Mouse (Mus musculus) megakaryocyte-erythroid progenitor cell, adult 5 weeks (primary cell): ENCODE results near the gene Fbxo39. TPM values are rescaled to one million over a fixed set of nuclear protein-coding genes. Genes with fewer than 3 reads are reported as not detected.

ENCODE experiments used
- polyA plus RNA-seq: library from polyadenylated mRNA; stranded (reverse); fragments of >175 nt; gene quantifications from 2 replicates; pipeline ENCODE4 v1.2.3, GENCODE M21; 2012

Fbxo39 gene
- polyA plus RNA-seq, result not detected in 2 replicates

GRCm38 (mm10) chr11:72314151-72314895, at the start of gene Fbxo39:
Gene Fbxo39, plus strand, starts transcription at chr11:72314444.

DNA sequence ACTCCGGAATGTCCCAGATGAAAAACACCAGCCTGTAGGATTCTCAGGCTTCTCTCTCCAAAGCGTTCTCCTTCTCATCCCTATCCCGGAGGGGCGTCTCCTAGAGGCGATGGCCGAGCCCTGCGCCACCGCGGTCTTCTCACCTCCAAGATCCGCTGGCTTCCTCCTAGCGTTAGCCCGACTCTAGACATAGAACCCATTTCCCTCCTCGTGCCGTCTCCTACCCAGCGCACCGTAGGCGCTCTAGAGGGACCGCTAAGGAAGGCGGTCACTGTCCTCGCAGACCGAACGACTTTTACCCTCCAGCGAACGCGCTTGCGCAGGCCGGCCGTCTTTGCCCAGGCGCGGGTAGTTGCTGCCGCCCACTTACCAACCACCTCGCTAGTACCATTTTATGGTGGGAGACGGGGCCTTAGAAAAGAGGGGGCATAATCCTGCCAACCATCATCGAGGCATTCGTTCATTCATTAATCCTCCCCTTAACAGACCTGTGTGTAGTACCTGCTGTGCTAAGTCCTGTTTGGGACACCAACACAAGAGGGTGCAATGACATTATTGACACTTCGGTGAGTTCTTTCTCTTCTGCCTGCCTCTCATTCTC, 47.2 kb upstream of the Fbxo39 start, which contains the start of gene Slc13a5:
Gene Slc13a5 (minus strand): TSS at position 263 of the 601 bp plus-strand sequence.

GRCm38 (mm10) chr11:72301334-72301733, 12.9 kb upstream of the Fbxo39 start, which contains the start of gene Xaf1:
Gene Xaf1, plus strand, starts transcription at chr11:72301629.

GRCm38 (mm10) chr11:72362347-72362741, 48.1 kb downstream of the Fbxo39 start, which contains the start of gene Tekt1:
Gene Tekt1, minus strand, starts transcription at chr11:72362442.

Other genes with a start within 250 kb of the Fbxo39 start
- not detected in 2 replicates for gene Pitpnm3, start 178.7 kb upstream of the Fbxo39 start, polyA plus RNA-seq
- 0.12 and 0.52 TPM in 2 replicates for gene Gm43951, start 107.6 kb upstream of the Fbxo39 start, polyA plus RNA-seq
- 2.5 and 3.0 TPM in 2 replicates for gene 4933427D14Rik, start 107.0 kb upstream of the Fbxo39 start, polyA plus RNA-seq
- gene Txndc17, start 106.9 kb upstream of the Fbxo39 start, polyA plus RNA-seq, result 23.9 and 31.2 TPM in 2 replicates
- 0.78 and 1.3 TPM in 2 replicates for gene Med31, start 98.9 kb upstream of the Fbxo39 start, polyA plus RNA-seq
- not detected in 2 replicates for gene Slc13a5, start 47.2 kb upstream of the Fbxo39 start, polyA plus RNA-seq
- 0.88 and 2.0 TPM in 2 replicates for gene Xaf1, start 12.8 kb upstream of the Fbxo39 start, polyA plus RNA-seq
- gene Tekt1, start 48.0 kb downstream of the Fbxo39 start, polyA plus RNA-seq, result 0.04 TPM in 1 of 2 replicates, not detected in the other
- 1.1 and 1.3 TPM in 2 replicates for gene Smtnl2, start 97.3 kb downstream of the Fbxo39 start, polyA plus RNA-seq
- not detected in 2 replicates for gene Ggt6, start 121.1 kb downstream of the Fbxo39 start, polyA plus RNA-seq
- gene Mybbp1a, start 126.9 kb downstream of the Fbxo39 start, polyA plus RNA-seq, result 139 and 185 TPM in 2 replicates
- 46.8 and 84.9 TPM in 2 replicates for gene Spns2, start 175.5 kb downstream of the Fbxo39 start, polyA plus RNA-seq
- 94.8 and 98.0 TPM in 2 replicates for gene Spns3, start 236.1 kb downstream of the Fbxo39 start, polyA plus RNA-seq